Mouse (Mus musculus) embryonic facial prominence, embryonic 10.5 days (tissue): Measurements from ENCODE around the gene Pgm2. TPM values are rescaled to one million over a fixed set of nuclear protein-coding genes. Genes with fewer than 3 reads are reported as not detected.
A peak's percentile ranks its signal among the peaks of the same experiment; 100 is the strongest.

Experiments
- DNase-seq: peaks from one replicate; pipeline ENCODE4 v3.0.0-alpha.2; 2017; ENCODE audit warnings: low spot score
- H3K27ac ChIP-seq: fragments of 300-500 bp; sonication (generic); replicated peaks from 2 replicates; pipeline ENCODE4 v1.5.1; 2016; ENCODE audit warnings: mild to moderate bottlenecking
- H3K27me3 ChIP-seq: fragments of 300-500 bp; sonication (generic); replicated peaks from 2 replicates; pipeline ENCODE4 v1.6.1; 2016; ENCODE audit warnings: low read depth, mild to moderate bottlenecking; ENCODE audit not compliant: poor library complexity, severe bottlenecking
- H3K36me3 ChIP-seq: fragments of 300-500 bp; sonication (generic); replicated peaks from 2 replicates; pipeline ENCODE4 v1.6.1; 2016; ENCODE audit warnings: mild to moderate bottlenecking, moderate library complexity
- H3K4me1 ChIP-seq: fragments of 300-500 bp; sonication (generic); 2 replicates; pipeline ENCODE4 v1.6.1; 2016
- H3K4me3 ChIP-seq: fragments of 300-500 bp; sonication (generic); 2 replicates; pipeline ENCODE4 v1.5.1; 2016; ENCODE audit warnings: mild to moderate bottlenecking, moderate library complexity
- H3K9me3 ChIP-seq: fragments of 300-500 bp; sonication (generic); 2 replicates; pipeline ENCODE4 v1.6.1; 2016; ENCODE audit warnings: mild to moderate bottlenecking
- WGBS: fragments of 180-500 bp; shearing (Covaris S2); methylation state at CpG from one replicate; pipeline ENCODE4 v1.1.7; 2016; 5-methylcytosine and 5-hydroxymethylcytosine counted together
- polyA plus RNA-seq: library from polyadenylated mRNA; unstranded; fragments of >200 nt; fragmentation: Nextera tagmentation; extraction: Ambion mirVana; gene quantifications from 2 replicates; pipeline ENCODE4 v1.2.1, GENCODE M21; 2016

Pgm2 gene
- polyA plus RNA-seq, 1 experiment from 2014 or later = 26.3 TPM

DNA sequence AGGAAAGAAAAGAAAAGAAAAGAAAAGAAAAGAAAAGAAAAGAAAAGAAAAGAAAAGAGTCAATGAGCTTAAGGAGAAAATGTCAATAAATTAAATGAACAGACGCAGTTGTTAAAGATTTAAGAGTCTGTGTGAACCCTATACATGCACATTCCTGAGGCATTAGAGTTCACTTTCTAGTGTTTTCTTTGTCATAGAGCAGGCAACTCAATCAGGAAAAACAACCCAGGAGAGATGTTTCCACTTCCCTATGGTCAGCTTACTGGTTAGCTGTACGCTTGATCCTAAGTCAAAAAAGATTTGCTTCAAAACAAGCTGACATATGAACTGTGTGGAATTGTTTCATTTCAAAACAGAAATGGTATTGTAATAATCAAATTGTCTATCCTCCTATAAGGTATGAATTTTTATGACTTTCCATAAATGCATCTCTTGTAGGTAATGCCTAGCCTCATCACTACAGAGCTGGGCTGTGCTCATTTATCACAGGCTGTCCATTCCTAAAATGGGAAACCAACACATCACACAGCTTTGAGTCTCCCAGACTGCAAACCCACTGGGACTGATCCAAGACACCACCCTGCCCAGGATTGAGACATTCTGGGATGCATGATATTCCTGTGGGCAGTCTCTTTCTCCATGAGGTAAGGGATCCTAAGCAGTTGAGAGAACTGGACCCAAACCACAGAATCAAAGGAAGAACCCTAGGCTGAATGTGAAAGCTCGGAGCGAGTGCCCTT, 29.7 kb upstream of the Pgm2 start:
- no peak overlapping the region for H3K4me3 ChIP-seq
- H3K4me1 ChIP-seq = no peaks in the 10 kb centered on the region
- no peak overlapping the region for H3K27ac ChIP-seq
- no peaks in the 10 kb centered on the region for H3K27me3 ChIP-seq
- WGBS = 82% methylated on average over 4 of the region's 4 CpGs
- no peaks in the 10 kb centered on the region for H3K36me3 ChIP-seq
- no peaks in the 10 kb centered on the region for H3K9me3 ChIP-seq
- DNase-seq = no peak

- Histone ChIP-seq H3K27ac (no peak overlapping the region), H3K4me1 (no peaks in the 10 kb centered on the region), H3K27me3 (0 out of 2 replicates have a peak, but pooled peaks cover 3% of the 10 kb centered on the region), H3K4me3 (no peak overlapping the region), H3K9me3 (no peaks in the 10 kb centered on the region), H3K36me3 (no peaks in the 10 kb centered on the region)
- DNase-seq = no peak
- 83% methylated on average over 11 of the region's 11 CpGs for WGBS
Observed at GRCm38 (mm10) chr5:64063622-64064355, 29.0 kb upstream of the Pgm2 start.

DNA sequence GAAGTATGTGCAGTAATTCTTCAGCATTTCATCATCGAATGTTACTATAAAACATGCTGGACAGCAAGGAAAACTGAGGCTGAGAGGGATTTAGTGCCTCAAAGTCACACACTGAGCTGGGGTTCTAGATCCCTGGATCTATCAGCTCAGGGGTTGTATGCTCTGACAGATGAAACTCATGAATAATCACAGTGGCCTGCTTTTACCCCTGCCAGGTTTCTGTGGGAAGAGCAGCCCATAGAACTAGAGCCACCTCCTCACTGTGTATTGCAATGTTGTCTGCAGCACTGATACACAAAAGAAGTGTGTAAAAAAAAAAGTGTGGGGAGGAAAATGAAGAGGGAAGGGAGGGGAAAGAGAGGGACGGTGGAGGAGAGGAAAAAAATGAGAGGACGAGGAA, 28.3 kb upstream of the Pgm2 start:
- Histone ChIP-seq H3K27me3 (0 out of 2 replicates have a peak, but pooled peaks cover 3% of the 10 kb centered on the region), H3K4me3 (no peak overlapping the region), H3K4me1 (no peaks in the 10 kb centered on the region), H3K9me3 (no peaks in the 10 kb centered on the region), H3K27ac (no peak overlapping the region), H3K36me3 (no peaks in the 10 kb centered on the region)
- no peak for DNase-seq
- 77% methylated on average over 3 of the region's 3 CpGs for WGBS

DNA sequence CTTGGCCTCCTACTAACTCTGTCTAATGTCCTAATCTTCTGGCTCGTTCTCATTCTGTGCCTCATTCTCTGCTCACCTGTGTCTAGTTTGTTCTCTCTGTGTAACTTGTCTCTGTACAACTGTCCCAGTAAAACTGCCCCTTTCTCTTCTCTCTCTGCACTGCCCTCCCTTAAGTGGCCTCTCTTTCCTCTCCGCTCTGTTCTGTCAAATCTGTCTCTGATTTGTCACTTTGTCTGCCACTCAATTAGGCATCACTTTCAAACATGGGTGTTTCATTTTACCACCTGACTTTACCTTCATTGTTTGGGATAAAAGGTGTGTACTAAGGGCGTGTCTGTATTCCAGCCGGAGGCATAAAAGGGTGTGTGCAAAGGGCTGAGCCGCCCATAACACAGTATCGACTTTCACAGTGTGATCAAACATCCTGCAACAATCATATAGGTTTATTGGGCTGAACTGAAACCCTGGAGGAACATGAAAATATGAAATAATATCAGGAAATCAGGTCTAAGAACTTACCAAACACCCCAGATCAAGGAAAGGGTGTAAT, 27.2 kb upstream of the Pgm2 start:
- 86% methylated on average over 6 of the region's 6 CpGs for WGBS
- no peaks in the 10 kb centered on the region for H3K4me1 ChIP-seq
- DNase-seq = no peak
- no peaks in the 10 kb centered on the region for H3K36me3 ChIP-seq
- no peak overlapping the region for H3K4me3 ChIP-seq
- no peaks in the 10 kb centered on the region for H3K9me3 ChIP-seq
- no peak overlapping the region for H3K27ac ChIP-seq
- 0 out of 2 replicates have a peak, but pooled peaks cover 3% of the 10 kb centered on the region for H3K27me3 ChIP-seq

DNA sequence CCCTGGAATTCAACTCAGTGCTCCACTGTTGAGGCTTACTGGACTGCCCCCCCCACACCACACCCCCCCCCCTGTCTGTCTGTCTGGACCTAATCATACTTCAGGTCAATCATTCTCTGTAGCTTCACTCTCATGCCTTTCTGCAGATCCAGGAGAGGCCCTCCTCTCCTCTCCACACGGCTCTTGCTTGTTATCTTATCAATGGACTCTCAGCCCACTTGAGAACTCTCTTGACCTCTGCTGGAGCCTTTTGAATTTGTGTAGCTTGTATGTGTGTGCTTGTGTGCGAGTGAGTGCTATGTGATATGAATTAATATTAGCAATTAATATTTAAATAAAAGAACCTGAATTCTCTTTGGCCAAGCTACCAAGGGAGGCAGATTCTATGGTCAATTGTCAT, 26.6 kb upstream of the Pgm2 start:
- DNase-seq = no peak
- no peak overlapping the region for H3K4me3 ChIP-seq
- WGBS = 82% methylated on average over 2 of the region's 2 CpGs

GRCm38 (mm10) chr5:64067576-64067975, 25.2 kb upstream of the Pgm2 start:
- WGBS = 88% methylated on average over 2 of the region's 2 CpGs
- no peak overlapping the region for H3K27ac ChIP-seq

More for the DNA sequence above, 26.6 kb upstream of the Pgm2 start:
- no peak overlapping the region for H3K27ac ChIP-seq
- 0 out of 2 replicates have a peak, but pooled peaks cover 3% of the 10 kb centered on the region for H3K27me3 ChIP-seq
- no peaks in the 10 kb centered on the region for H3K9me3 ChIP-seq
- H3K4me1 ChIP-seq = no peaks in the 10 kb centered on the region
- no peaks in the 10 kb centered on the region for H3K36me3 ChIP-seq

DNA sequence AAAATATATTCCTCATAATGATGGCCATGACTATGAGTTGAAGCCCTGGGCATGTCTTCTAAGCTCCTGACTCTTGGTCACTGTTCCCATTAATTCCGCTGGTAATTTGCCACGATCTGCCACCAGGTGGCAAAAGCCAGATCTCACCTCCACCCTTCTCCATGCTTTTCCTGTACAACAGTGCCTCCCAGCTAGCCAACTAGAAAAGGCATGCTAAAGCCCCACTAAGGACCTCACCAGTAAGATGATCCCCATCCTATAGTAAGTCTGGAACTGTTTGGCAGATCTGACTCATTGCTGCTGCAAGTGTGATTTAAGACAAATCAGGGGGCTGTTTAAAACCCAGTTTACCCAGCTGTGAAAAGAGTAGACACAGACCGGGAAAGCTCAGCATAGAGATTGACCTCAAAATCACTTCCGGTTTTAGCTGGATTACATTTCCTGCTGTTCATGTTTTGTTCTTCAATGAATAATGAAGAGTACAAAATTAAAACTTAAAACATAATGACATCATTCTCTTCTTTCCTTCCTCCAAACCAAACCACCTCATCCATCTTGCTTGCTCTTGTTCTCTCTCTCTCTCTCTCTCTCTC, 22.6 kb upstream of the Pgm2 start:
- H3K27me3 ChIP-seq = 0 out of 2 replicates have a peak, but pooled peaks cover 3% of the 10 kb centered on the region
- 27% methylated on average over 4 of the region's 4 CpGs for WGBS
- peak; percentile 77 for DNase-seq
- H3K9me3 ChIP-seq = no peaks in the 10 kb centered on the region
- no peak overlapping the region for H3K4me3 ChIP-seq
- no peak overlapping the region for H3K27ac ChIP-seq
- H3K36me3 ChIP-seq = no peaks in the 10 kb centered on the region
- H3K4me1 ChIP-seq = no peaks in the 10 kb centered on the region

More at GRCm38 (mm10) chr5:64067576-64067975, 25.2 kb upstream of the Pgm2 start:
- 0 out of 2 replicates have a peak, but pooled peaks cover 3% of the 10 kb centered on the region for H3K27me3 ChIP-seq
- H3K36me3 ChIP-seq = no peaks in the 10 kb centered on the region
- DNase-seq = no peak
- H3K4me1 ChIP-seq = no peaks in the 10 kb centered on the region
- H3K4me3 ChIP-seq = no peak overlapping the region
- no peaks in the 10 kb centered on the region for H3K9me3 ChIP-seq

- no peaks in the 10 kb centered on the region for H3K36me3 ChIP-seq
- no peaks in the 10 kb centered on the region for H3K9me3 ChIP-seq
- H3K27me3 ChIP-seq = 0 out of 2 replicates have a peak, but pooled peaks cover 3% of the 10 kb centered on the region
- no peak overlapping the region for H3K4me3 ChIP-seq
- 78% methylated on average over 2 of the region's 2 CpGs for WGBS
- H3K27ac ChIP-seq = no peak overlapping the region
- no peak for DNase-seq
- H3K4me1 ChIP-seq = no peaks in the 10 kb centered on the region
Observed at GRCm38 (mm10) chr5:64070742-64071476, 21.8 kb upstream of the Pgm2 start.

DNA sequence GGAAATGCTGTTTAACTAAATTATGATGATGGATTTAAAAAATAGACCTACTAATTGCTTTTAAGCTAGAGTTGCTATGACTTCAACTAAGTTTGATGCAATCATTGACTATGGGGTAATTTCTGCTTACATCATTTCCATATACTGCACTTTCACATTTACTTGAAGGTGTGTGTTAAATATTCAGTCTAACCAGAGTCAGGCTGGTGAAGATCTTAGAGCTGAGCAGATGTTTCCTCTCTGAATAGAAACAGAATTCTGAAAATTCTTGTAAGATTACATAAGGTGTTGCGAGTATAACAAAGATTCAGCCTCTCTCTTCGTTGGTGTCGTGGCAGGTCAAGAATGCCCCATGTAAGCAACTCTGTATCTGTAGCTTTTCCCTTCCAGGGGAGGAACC, 18.3 kb upstream of the Pgm2 start:
- WGBS = 87% methylated on average over 3 of the region's 3 CpGs
- no peak for DNase-seq
- Histone ChIP-seq H3K27me3 (no peaks in the 10 kb centered on the region), H3K27ac (no peak overlapping the region), H3K36me3 (no peaks in the 10 kb centered on the region), H3K4me1 (peaks cover 12% of the 10 kb centered on the region), H3K9me3 (no peaks in the 10 kb centered on the region), H3K4me3 (no peak overlapping the region)

DNA sequence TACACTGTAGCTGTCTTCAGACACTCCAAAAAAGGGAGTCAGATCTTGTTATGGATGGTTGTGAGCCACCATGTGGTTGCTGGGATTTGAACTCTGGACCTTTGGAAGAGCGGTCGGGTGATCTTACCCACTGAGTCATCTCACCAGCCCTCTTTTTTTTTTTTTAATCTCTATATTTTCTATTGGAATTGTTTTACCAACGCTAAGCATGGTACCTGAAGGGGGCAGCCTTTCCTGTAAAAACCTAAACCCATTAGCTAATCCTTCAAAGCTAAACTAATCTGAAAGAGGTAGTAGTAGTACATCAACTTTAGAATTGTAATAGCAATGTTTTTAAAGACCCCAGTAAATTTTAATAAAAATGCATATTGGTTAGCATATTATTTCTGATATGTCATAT, 17.2 kb upstream of the Pgm2 start:
- Histone ChIP-seq H3K4me3 (no peak overlapping the region), H3K27ac (no peak overlapping the region), H3K36me3 (no peaks in the 10 kb centered on the region), H3K27me3 (no peaks in the 10 kb centered on the region), H3K4me1 (peaks cover 12% of the 10 kb centered on the region), H3K9me3 (no peaks in the 10 kb centered on the region)
- DNase-seq = no peak
- 53% methylated on average over 3 of the region's 3 CpGs for WGBS

- no peak for DNase-seq
- Histone ChIP-seq H3K4me3 (no peak overlapping the region), H3K4me1 (peaks cover 17% of the 10 kb centered on the region), H3K36me3 (no peaks in the 10 kb centered on the region), H3K27ac (no peak overlapping the region), H3K9me3 (no peaks in the 10 kb centered on the region), H3K27me3 (no peaks in the 10 kb centered on the region)
- WGBS = 88% methylated on average over 4 of the region's 4 CpGs
Observed at GRCm38 (mm10) chr5:64077353-64077752, 15.4 kb upstream of the Pgm2 start.
